Mouse (Mus musculus) MN1 (cell line): ENCODE data around the gene Thtpa.
A peak's percentile ranks its signal among the peaks of the same experiment; 100 is the strongest.

Experiments
- DNase-seq: peaks from one replicate; pipeline ENCODE4 v3.0.0-alpha.2; 2016; ENCODE audit warnings: low spot score

The Thtpa gene

DNA sequence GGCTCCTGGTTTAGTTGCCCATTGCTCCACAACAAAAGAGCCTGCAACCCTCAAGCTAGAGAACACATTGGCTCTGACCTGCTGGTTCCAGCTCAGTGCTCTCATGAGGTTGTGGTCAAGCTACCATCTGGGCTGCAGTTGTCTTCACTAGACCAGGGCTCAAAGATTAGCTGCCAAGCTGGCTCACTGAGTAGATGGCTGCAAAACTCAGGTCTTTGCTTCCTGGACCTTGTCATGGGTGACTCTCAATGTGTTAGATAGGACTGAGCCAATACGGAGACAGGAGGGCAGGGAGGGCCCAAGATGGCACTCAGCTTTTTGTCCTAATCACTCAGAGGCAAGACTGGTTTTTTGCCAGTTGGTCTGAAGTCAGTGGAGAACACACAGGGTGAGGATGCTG lies 51.7 kb downstream of the Thtpa start:
- no peak for DNase-seq

- DNase-seq, result no peak
These were observed 52.3 kb downstream of the Thtpa start for GRCm38 (mm10) chr14:55146829-55147401.

- peak; percentile 77 for DNase-seq
These were observed 53.9 kb downstream of the Thtpa start for GRCm38 (mm10) chr14:55148363-55148915.
